Mouse (Mus musculus) megakaryocyte-erythroid progenitor cell, adult 5 weeks (primary cell): Measurements from ENCODE around the gene Gm36864. TPM values are rescaled to one million over a fixed set of nuclear protein-coding genes. Genes with fewer than 3 reads are reported as not detected.

Experiments
- polyA plus RNA-seq: library from polyadenylated mRNA; stranded (reverse); fragments of >175 nt; gene quantifications from 2 replicates; pipeline ENCODE4 v1.2.3, GENCODE M21; 2012

The Gm36864 gene
- polyA plus RNA-seq: not detected in 2 replicates

DNA sequence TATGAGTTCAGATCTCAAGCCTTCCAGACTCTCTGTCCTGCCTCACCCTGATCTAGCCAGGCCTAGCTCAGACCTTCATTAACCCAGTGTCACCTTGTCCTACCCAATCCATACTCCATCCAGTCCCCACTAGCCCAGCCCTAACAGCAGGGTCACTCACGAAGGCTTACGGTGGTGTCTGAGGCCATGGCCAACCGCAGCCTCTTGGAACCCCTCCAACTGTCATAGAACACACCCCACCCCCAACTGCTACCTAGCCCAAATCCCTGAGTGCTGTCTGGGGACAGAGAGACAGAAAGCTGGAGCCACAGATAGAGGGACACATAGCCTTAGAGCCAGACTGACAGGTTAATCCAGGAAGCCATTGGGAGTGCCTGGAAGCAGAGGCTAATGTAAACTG, at the start of gene Gm36864:
Gm36864 (plus strand) TSS at position 269 of the 400 bp plus-strand sequence.

DNA sequence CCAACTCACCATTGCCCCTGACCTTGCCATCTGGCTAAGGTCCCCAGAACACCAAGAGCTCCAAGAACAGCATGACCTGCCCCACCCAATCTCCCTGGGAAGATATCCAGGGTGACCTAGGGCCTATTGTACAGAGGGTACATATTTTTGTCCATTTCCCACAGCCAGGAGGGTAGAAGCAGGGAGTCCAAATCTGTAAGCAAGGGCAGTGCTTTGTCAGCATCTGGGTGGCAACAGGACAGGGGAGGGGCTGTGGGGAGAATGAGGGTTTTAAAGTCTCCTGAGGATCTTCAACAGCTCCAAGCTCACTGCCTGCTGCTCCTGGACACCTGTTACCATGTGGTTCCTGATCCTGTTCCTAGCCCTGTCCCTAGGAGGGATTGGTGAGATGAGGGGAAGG, 48.0 kb upstream of the Gm36864 start, which contains the start of gene Klk1b24:
Klk1b24 (plus strand) TSS at position 301 of the 400 bp plus-strand sequence.

DNA sequence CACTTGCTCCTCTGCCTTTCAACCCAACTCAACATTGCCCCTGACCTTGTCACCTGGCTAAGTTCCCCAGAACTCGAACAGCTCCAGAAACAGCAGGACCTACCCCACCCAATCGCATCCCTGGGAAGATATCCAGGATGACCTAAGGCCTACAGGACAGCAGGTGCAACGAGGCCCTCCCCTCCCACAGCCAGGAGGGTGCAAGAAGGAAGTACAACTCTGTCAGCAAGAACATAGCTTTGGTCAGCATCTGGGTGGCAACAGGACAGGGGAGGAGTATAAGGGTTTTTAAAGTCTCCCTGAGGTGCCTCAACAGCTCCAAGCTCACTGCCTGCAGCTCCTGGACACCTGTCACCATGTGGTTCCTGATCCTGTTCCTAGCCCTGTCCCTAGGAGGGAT, 38.1 kb upstream of the Gm36864 start, which contains the start of gene Klk1b3:
Klk1b3 (plus strand) TSS at position 301 of the 400 bp plus-strand sequence.

DNA sequence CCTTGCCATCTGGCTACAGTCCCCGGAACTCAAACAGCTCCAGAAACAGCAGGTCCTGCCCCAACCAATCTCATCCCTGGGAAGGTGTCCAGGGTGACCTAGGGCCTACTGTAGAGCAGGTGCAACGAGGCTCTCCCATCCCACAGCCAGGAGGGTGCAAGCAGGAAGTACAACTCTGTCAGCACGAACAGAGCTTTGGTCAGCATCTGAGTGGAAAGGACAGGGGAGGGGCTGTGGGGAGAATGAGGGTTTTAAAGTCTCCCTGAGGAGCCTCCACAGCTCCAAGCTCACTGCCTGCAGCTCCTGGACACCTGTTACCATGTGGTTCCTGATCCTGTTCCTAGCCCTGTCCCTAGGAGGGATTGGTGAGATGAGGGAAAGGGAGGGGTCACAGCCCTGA, 28.8 kb upstream of the Gm36864 start, which contains the start of gene Klk1b4:
Klk1b4 (plus strand) TSS at position 301 of the 400 bp plus-strand sequence.

DNA sequence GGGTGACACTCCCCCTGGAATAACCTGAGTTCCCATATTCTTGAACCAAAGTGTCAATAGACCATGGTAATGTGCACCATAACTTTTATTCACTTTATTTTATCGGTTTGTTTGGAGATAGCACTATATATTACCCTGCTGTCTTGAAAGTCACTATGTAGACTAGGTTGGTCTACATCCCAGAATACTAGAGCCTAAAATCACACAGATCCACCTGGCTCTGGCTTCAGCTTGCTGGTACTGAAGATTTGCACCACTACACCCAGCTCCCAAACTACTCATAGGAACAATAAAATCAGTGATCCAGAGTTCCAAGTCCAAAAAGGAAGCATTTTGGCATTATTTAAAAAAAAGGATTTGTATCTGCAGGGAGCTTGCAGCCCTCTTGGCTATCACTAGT, 20.3 kb upstream of the Gm36864 start, which contains the start of gene Klk1b5:
Klk1b5 (plus strand) TSS at position 301 of the 400 bp plus-strand sequence.

DNA sequence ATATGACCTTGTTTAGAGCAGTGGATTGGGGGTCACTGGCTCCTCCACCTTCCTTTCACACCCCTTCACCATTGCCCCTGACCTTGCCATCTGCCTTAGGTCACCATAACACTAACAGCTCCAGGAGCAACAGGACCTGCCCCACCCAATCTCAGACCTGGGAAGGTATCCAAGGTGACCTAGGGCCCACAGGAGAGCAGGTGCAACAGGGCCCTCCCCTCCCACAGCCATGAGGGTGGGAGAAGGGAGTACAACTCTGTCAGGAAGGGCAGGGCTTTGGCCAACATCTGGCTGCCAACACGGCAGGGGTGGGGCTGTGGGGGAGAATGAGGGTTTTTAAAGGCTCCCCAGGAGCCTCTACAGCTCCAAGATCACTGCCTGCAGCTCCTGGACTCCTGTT, 10.9 kb upstream of the Gm36864 start, which contains the start of gene Klk1:
Klk1 (plus strand) TSS at position 285 of the 400 bp plus-strand sequence.

DNA sequence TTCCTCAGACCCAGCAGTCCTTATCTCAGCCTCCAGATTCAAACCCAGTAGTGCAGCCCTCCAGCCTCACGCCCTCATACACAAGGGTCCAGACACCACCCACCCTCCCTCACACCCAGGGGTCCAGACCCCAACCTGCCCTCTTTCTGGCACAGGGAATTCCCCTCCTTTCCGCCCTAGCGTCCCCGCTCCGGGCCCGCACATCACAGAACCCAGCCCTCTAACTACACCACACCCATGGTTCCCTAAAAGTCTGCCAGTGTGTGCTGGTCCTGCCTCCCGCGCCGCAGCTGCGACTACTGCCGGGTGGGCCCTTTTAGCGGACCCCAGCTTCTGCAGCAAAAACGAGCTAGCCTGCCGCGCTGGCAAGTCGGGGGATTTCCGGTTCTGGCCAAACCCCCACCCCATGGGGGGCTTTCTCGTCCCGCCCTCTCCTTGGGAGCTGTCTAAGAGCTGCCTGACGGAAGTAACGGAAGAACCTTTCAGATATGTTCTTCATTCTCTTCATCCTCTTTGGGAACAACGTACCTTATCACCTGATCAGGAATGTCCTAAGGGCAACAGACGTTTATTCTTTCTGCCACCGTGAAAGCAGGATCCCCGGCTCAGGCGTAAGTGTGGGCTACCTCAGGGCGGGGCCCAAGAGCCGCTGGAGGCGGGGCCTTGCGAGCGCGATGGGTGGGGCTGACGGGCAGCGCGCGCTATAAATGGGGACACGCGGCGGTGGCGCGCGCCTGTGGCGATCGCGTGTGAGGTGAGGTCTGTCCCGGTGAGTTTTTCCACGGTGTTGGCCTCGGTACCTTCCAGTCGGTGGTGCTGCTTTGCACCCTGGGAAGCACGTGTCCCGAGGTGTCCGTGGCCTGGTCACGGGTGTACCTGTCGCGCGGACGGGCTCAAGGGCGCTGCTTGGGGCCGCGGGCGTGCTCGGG, 10.3 kb downstream of the Gm36864 start, which contains the start of the genes 1700028J19Rik and 2410002F23Rik:
1700028J19Rik (minus strand) TSS at position 641 of the 929 bp plus-strand sequence.
2410002F23Rik (plus strand) TSS at position 668 of the 929 bp plus-strand sequence.

DNA sequence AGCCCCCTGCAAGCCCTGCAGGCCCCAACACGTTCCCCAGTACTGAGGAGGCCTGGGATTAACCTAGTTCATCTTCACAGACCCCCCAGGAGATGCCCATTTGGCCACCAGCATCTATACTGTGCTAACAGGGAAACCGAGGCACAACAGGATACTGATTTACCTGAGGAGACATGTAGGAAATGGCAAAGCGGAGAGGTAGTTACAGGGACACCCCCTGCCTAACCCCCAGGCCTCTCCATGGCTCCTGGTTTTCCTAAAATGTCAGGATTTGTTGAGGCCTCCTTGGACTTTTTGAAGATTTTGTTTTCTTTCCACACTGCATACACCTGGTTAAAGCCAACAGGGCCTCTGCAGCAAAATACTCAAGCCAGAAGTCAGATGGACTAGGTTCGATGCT, 21.3 kb downstream of the Gm36864 start, which contains the start of gene Acp4:
Acp4 (minus strand) TSS at position 101 of the 400 bp plus-strand sequence.

DNA sequence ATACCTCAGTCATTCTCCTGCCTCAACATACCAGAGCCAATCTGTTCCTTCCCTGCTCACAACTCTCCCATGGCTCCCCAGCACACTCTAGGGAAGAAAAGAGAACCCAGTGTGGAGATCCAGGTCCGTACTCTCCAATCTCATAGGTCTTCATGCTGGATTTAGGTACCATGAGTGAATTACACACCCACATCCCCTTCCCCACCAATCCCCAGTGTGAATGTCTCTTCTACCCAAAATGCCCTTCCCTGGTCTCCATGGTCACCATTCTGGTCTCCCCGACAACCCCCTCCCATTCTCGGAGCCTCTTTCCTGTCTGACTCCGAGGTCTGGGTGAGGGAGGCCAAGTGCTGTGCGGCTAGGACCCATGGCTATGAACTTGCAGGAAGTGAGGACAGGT, 25.2 kb downstream of the Gm36864 start, which contains the start of gene Gm15517:
Gm15517 (plus strand) TSS at position 301 of the 400 bp plus-strand sequence.

Other genes with a start within 250 kb of the Gm36864 start
- gene Klk1b11, start 240.3 kb upstream of the Gm36864 start, polyA plus RNA-seq: 0.15 TPM in 1 of 2 replicates, not detected in the other
- gene Klk1b26, start 224.0 kb upstream of the Gm36864 start, polyA plus RNA-seq: not detected in 2 replicates
- gene Klk1b27, start 183.9 kb upstream of the Gm36864 start, polyA plus RNA-seq: not detected in 2 replicates
- gene Klk1b21, start 133.8 kb upstream of the Gm36864 start, polyA plus RNA-seq: not detected in 2 replicates
- not detected in 2 replicates for gene Klk1b22, start 123.5 kb upstream of the Gm36864 start, polyA plus RNA-seq
- not detected in 2 replicates for gene Klk1b16, start 99.4 kb upstream of the Gm36864 start, polyA plus RNA-seq
- not detected in 2 replicates for gene Klk1b24, start 47.9 kb upstream of the Gm36864 start, polyA plus RNA-seq
- not detected in 2 replicates for gene Klk1b3, start 38.0 kb upstream of the Gm36864 start, polyA plus RNA-seq
- gene Klk1b4, start 28.7 kb upstream of the Gm36864 start, polyA plus RNA-seq: not detected in 2 replicates
- gene Klk1b5, start 20.2 kb upstream of the Gm36864 start, polyA plus RNA-seq: not detected in 2 replicates
- gene Klk1, start 10.8 kb upstream of the Gm36864 start, polyA plus RNA-seq: not detected in 2 replicates
- gene 1700028J19Rik, start 10.5 kb downstream of the Gm36864 start, polyA plus RNA-seq: 0.34 TPM in 1 of 2 replicates, not detected in the other
- 249 and 336 TPM in 2 replicates for gene 2410002F23Rik, start 10.5 kb downstream of the Gm36864 start, polyA plus RNA-seq
- not detected in 2 replicates for gene Acp4, start 21.2 kb downstream of the Gm36864 start, polyA plus RNA-seq
- gene Gm15517, start 25.3 kb downstream of the Gm36864 start, polyA plus RNA-seq: not detected in 2 replicates
- gene Clec11a, start 70.7 kb downstream of the Gm36864 start, polyA plus RNA-seq: 5.0 and 6.2 TPM in 2 replicates
- 0.90 and 0.94 TPM in 2 replicates for gene Shank1, start 74.1 kb downstream of the Gm36864 start, polyA plus RNA-seq
- gene Syt3, start 147.9 kb downstream of the Gm36864 start, polyA plus RNA-seq: 1.0 and 1.1 TPM in 2 replicates
- gene 1700008O03Rik, start 149.6 kb downstream of the Gm36864 start, polyA plus RNA-seq: 2.9 and 3.5 TPM in 2 replicates
- not detected in 2 replicates for gene Lrrc4b, start 192.8 kb downstream of the Gm36864 start, polyA plus RNA-seq
- not detected in 2 replicates for gene Aspdh, start 229.2 kb downstream of the Gm36864 start, polyA plus RNA-seq
- 226 and 232 TPM in 2 replicates for gene Josd2, start 231.8 kb downstream of the Gm36864 start, polyA plus RNA-seq